Mouse (Mus musculus) embryonic fibroblast, embryonic 13.5 days (primary cell): ENCODE results near the gene Arnt2.

Source experiments
- CTCF ChIP-seq: IDR thresholded peaks from 2 replicates; pipeline ENCODE4 v1.5.1; 2011; ENCODE audit warnings: mild to moderate bottlenecking, control low read depth, low read length, moderate library complexity, borderline replicate concordance; ENCODE audit not compliant: insufficient read depth
- POLR2A ChIP-seq: IDR thresholded peaks from 2 replicates; pipeline ENCODE4 v1.6.1; 2011; ENCODE audit warnings: low read depth, mild to moderate bottlenecking, control low read depth, low read length, moderate library complexity

- TF ChIP-seq CTCF (no peak), POLR2A (no peak)
Measured at GRCm38 (mm10) chr7:84299601-84300000, 110.4 kb downstream of the Arnt2 start.
